In the genomic region with DNA sequence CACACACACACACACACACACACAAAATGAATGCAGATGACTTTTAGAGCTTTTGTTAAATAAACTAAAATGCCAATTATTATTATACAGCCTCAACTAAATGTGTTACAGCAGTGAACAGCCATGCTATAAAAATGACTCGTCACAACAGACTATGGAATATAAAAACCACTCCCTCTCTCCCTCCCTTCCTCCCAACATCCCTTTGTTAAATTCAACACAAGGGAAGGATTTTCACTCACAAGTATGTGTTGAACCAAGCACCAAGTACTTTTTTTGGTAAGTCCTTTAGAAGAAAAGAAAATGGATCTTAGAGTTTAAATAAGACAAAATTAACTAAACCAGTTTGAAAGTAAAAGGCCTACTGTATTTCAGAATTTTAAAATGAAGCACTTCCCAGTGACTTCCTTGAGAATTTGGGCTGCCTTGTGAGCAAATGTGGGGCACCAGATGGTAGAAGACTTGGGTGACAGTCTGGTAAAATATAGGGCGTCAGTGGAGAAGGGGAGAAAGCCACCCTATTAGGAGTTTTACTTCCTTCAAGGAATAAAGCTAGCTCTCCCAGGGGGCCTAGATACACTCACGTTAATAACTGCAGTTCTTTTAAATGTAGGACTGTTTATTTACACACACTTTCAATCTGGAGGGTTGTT, we compare ENCODE assay signal across 18 mouse cellular contexts. TPM values are rescaled to one million over a fixed set of nuclear protein-coding genes. Genes with fewer than 3 reads are reported as not detected.
DNase-seq lines count a peak whose midpoint lies in the region; ATAC-seq and TF ChIP-seq lines count a peak whose summit lies in the region.
"Had no signal": no experiment of that assay in that cellular context is flagged by ENCODE, and none has a peak within 500 bp of the region (broad histone marks: within the 10 kb centered on the region; RNA-seq: fewer than 3 reads in every experiment).

No protein-coding gene starts in this region.

- H3K36me3 ChIP-seq in forebrain, postnatal 0 days (ENCODE audit: insufficient read depth) = no peaks in the 10 kb centered on the region
- no peaks in the 10 kb centered on the region for H3K36me3 ChIP-seq in forebrain, embryonic 10.5 days (replicated peaks)
- peaks cover 30% of the 10 kb centered on the region for H3K36me3 ChIP-seq in limb, embryonic 14.5 days (ENCODE audit: control insufficient read depth, insufficient read depth, low read length)
- peaks cover 4% of the 10 kb centered on the region; the same call in 1 of the 2 replicates for H3K36me3 ChIP-seq in limb, embryonic 10.5 days
- H3K36me3 ChIP-seq: embryonic facial prominence, embryonic 10.5 days; heart, embryonic 12.5 days; hindbrain, embryonic 10.5 days; intestine, embryonic 15.5 days had no signal

- TF ChIP-seq CTCF in forebrain, postnatal 0 days (IDR thresholded peaks at IDR 0.05; ENCODE audit: low read depth) = no peak
- TF ChIP-seq CTCF in brain, embryonic 14.5 days (IDR thresholded peaks at IDR 0.05; ENCODE audit: borderline replicate concordance, extremely low read depth, insufficient read depth, insufficient read length) = no peak
- no peak for TF ChIP-seq CTCF in embryonic fibroblast, embryonic 13.5 days (IDR thresholded peaks at IDR 0.05; ENCODE audit: borderline replicate concordance, insufficient read depth, low read length)

- no peaks in the 10 kb centered on the region for H3K9me3 ChIP-seq in forebrain, postnatal 0 days (ENCODE audit: low read length)
- H3K9me3 ChIP-seq in forebrain, embryonic 10.5 days = no peaks in the 10 kb centered on the region
- H3K9me3 ChIP-seq in limb, embryonic 14.5 days (ENCODE audit: control insufficient read depth, low read length) = no peaks in the 10 kb centered on the region
- H3K9me3 ChIP-seq in limb, embryonic 10.5 days (replicated peaks) = no peaks in the 10 kb centered on the region
- H3K9me3 ChIP-seq: embryonic facial prominence, embryonic 10.5 days; heart, embryonic 12.5 days; hindbrain, embryonic 10.5 days; intestine, embryonic 15.5 days had no signal

- DNase-seq in forebrain, postnatal 0 days = peak; percentile 31
- no peak for DNase-seq in forebrain, embryonic 10.5 days (ENCODE audit: extremely low spot score, low spot score)
- DNase-seq in limb, embryonic 14.5 days (ENCODE audit: low spot score) = no peak
- DNase-seq in limb, embryonic 10.5 days (ENCODE audit: low spot score) = no peak
- DNase-seq in brain, embryonic 14.5 days (ENCODE audit: low read depth) = peak; percentile 20
- DNase-seq in ovary, adult 18-20 months (ENCODE audit: low spot score) = no peak
- DNase-seq: adrenal gland, postnatal 10 days; cerebellum, adult 2 months; cerebellum, postnatal 10 days; gastrocnemius, postnatal 10 days; kidney, adult 18-20 months had no signal

- no peak overlapping the region for H3K9ac ChIP-seq in forebrain, postnatal 0 days
- no peak overlapping the region for H3K9ac ChIP-seq in limb, embryonic 14.5 days (ENCODE audit: low read depth, low read length, severe bottlenecking)
- H3K9ac ChIP-seq: heart, embryonic 12.5 days; hindbrain, embryonic 14.5 days; intestine, embryonic 15.5 days had no signal

- 0 out of 2 replicates have a peak, but pooled peaks cover 9% of the 10 kb centered on the region for H3K4me1 ChIP-seq in forebrain, postnatal 0 days (ENCODE audit: insufficient read depth)
- no peaks in the 10 kb centered on the region for H3K4me1 ChIP-seq in forebrain, embryonic 10.5 days
- peaks cover 17% of the 10 kb centered on the region for H3K4me1 ChIP-seq in limb, embryonic 14.5 days (ENCODE audit: control insufficient read depth, insufficient read depth, low read length)
- H3K4me1 ChIP-seq in limb, embryonic 10.5 days = peaks cover 16% of the 10 kb centered on the region
- no peaks in the 10 kb centered on the region; the same call in 1 of the 2 replicates for H3K4me1 ChIP-seq in embryonic fibroblast, embryonic 13.5 days (ENCODE audit: control insufficient read depth, insufficient read depth, low read length)
- H3K4me1 ChIP-seq: embryonic facial prominence, embryonic 10.5 days; hindbrain, embryonic 10.5 days; intestine, embryonic 15.5 days had no signal

- H3K4me3 ChIP-seq in forebrain, postnatal 0 days (ENCODE audit: low read depth, low read length) = no peak overlapping the region
- no peak overlapping the region for H3K4me3 ChIP-seq in forebrain, embryonic 10.5 days
- H3K4me3 ChIP-seq in limb, embryonic 14.5 days (replicated peaks; ENCODE audit: low read length) = no peak overlapping the region
- no peak overlapping the region for H3K4me3 ChIP-seq in limb, embryonic 10.5 days
- no peak overlapping the region for H3K4me3 ChIP-seq in embryonic fibroblast, embryonic 13.5 days (ENCODE audit: insufficient read depth, low read length)
- H3K4me3 ChIP-seq: embryonic facial prominence, embryonic 10.5 days; erythroblast, embryonic 14.5 days; heart, embryonic 12.5 days; hindbrain, embryonic 10.5 days; intestine, embryonic 15.5 days had no signal

- H3K27ac ChIP-seq in forebrain, postnatal 0 days (ENCODE audit: low read depth, low read length) = 0 out of 2 replicates have a peak overlapping the region, but pooled peaks have one; percentile 67
- H3K27ac ChIP-seq in forebrain, embryonic 10.5 days = no peak overlapping the region
- 0 out of 2 replicates have a peak overlapping the region, but pooled peaks have one; percentile 2 for H3K27ac ChIP-seq in limb, embryonic 14.5 days (replicated peaks; ENCODE audit: low read depth, low read length)
- H3K27ac ChIP-seq in limb, embryonic 10.5 days = no peak overlapping the region
- H3K27ac ChIP-seq in embryonic fibroblast, embryonic 13.5 days (ENCODE audit: insufficient read depth, low read length) = peak overlapping the region; percentile 70
- H3K27ac ChIP-seq: embryonic facial prominence, embryonic 10.5 days; hindbrain, embryonic 10.5 days; hindbrain, embryonic 14.5 days; intestine, embryonic 15.5 days had no signal

- H3K27me3 ChIP-seq in forebrain, postnatal 0 days (ENCODE audit: insufficient read depth, low read length) = no peaks in the 10 kb centered on the region
- H3K27me3 ChIP-seq in forebrain, embryonic 10.5 days (ENCODE audit: poor library complexity, severe bottlenecking) = no peaks in the 10 kb centered on the region
- H3K27me3 ChIP-seq in limb, embryonic 14.5 days (ENCODE audit: control insufficient read depth, insufficient read depth, low read length) = no peaks in the 10 kb centered on the region
- H3K27me3 ChIP-seq in limb, embryonic 10.5 days (ENCODE audit: low read depth, poor library complexity, severe bottlenecking) = no peaks in the 10 kb centered on the region
- H3K27me3 ChIP-seq: heart, embryonic 12.5 days; intestine, embryonic 15.5 days had no signal

- TF ChIP-seq POLR2A in limb, embryonic 14.5 days (IDR thresholded peaks at IDR 0.05; ENCODE audit: borderline replicate concordance, extremely low read depth, insufficient read depth, insufficient read length) = no peak
- no peak for TF ChIP-seq POLR2A in brain, embryonic 14.5 days (IDR thresholded peaks at IDR 0.05; ENCODE audit: borderline replicate concordance, extremely low read depth, insufficient read depth, insufficient read length, poor library complexity, severe bottlenecking)
- no peak for TF ChIP-seq POLR2A in embryonic fibroblast, embryonic 13.5 days (IDR thresholded peaks at IDR 0.05; ENCODE audit: low read depth, low read length)

- WGBS in forebrain, postnatal 0 days = 37% methylated on average over 3 of the region's 3 CpGs
- 82% methylated on average over 3 of the region's 3 CpGs for WGBS in forebrain, embryonic 10.5 days
- 38% methylated on average over 3 of the region's 3 CpGs for WGBS in limb, embryonic 14.5 days
- 55% methylated on average over 3 of the region's 3 CpGs for WGBS in limb, embryonic 10.5 days

- no peak overlapping the region for H3K4me2 ChIP-seq in forebrain, postnatal 0 days (ENCODE audit: low read depth)
- no peak overlapping the region for H3K4me2 ChIP-seq in limb, embryonic 14.5 days (replicated peaks; ENCODE audit: low read depth, low read length, severe bottlenecking)
- H3K4me2 ChIP-seq: heart, embryonic 12.5 days; hindbrain, embryonic 14.5 days; intestine, embryonic 15.5 days had no signal

- peak; percentile 69; the same call in 1 of the 2 replicates for ATAC-seq in forebrain, postnatal 0 days
- no peak for ATAC-seq in limb, embryonic 14.5 days (ENCODE audit: low FRiP score, low read depth)
- ATAC-seq: intestine, embryonic 15.5 days had no signal

RNA-seq across cellular contexts. Expression of a gene that starts 29.5 kb away (rescaled TPM):
- total RNA-seq in forebrain, postnatal 0 days (2014; rRNA removed) = 2.0 and 7.9 TPM in 2 replicates
- polyA plus RNA-seq in forebrain, postnatal 0 days (2015; fragmentation: Nextera tagmentation; extraction: Ambion mirVana) = 3.1 and 4.9 TPM in 2 replicates
- polyA plus RNA-seq in forebrain, embryonic 10.5 days (2016; fragmentation: Nextera tagmentation; extraction: Ambion mirVana) = 2.1 and 3.8 TPM in 2 replicates
- polyA plus RNA-seq in limb, embryonic 14.5 days (2012; rRNA removed) = 87.7 and 102 TPM in 2 replicates
- 109 and 116 TPM in 2 replicates for polyA plus RNA-seq in limb, embryonic 14.5 days (2014; fragmentation: Nextera tagmentation; extraction: Ambion mirVana)
- polyA plus RNA-seq in limb, embryonic 10.5 days (2016; fragmentation: Nextera tagmentation; extraction: Ambion mirVana) = 8.7 and 19.3 TPM in 2 replicates
- 6.6 and 12.2 TPM in 2 replicates for polyA plus RNA-seq in brain, embryonic 14.5 days (2012; rRNA removed)
- 187 and 323 TPM in 2 replicates for polyA plus RNA-seq in embryonic fibroblast, embryonic 13.5 days (2011; ENCODE audit: insufficient read length, low read depth, missing spikeins)
- polyA plus RNA-seq: erythroblast, embryonic 14.5 days had no signal

Comparison
In these comparisons a context has a peak if more than half of its experiments do, and no peak if none do; other contexts are left out.
1. DNase-seq: peak in forebrain, postnatal 0 days (single experiment) and brain, embryonic 14.5 days (single experiment); none in forebrain, embryonic 10.5 days (single experiment), limb, embryonic 14.5 days (single experiment), limb, embryonic 10.5 days (single experiment) and ovary, adult 18-20 months (single experiment).
2. H3K27ac ChIP-seq: peak in forebrain, postnatal 0 days (single experiment), limb, embryonic 14.5 days (single experiment) and embryonic fibroblast, embryonic 13.5 days (single experiment); none in forebrain, embryonic 10.5 days (single experiment) and limb, embryonic 10.5 days (single experiment).